Mouse (Mus musculus) frontal cortex, postnatal 36 days (tissue): ENCODE measurements around the gene S100a4.

Experiments
- DNase-seq, 2 experiments: peaks; one replicate each; pipeline ENCODE4 v3.0.0; 2022; ENCODE audit warnings: low spot score in 2 of 2

Gene S100a4

DNA sequence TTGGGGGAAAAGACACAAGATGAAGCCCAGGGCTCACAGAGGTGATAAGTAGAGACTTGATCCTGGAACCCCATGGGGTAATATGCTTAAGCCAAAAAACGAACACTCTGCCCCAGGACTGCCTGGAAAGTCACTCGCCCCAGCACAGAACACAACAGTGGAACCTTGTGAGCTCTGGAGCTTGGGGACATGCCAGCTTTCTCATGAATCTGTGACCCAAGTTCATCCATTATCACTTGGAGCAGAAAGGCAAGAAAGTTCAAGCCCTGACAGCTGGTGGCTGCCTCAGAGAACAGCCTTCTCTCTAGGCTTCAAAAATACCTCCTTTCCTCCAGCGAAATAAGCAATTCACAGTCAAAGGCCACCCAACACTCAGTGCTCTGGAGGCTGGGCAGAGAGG lies 4.2 kb upstream of the S100a4 start:
- DNase-seq: no peak

DNA sequence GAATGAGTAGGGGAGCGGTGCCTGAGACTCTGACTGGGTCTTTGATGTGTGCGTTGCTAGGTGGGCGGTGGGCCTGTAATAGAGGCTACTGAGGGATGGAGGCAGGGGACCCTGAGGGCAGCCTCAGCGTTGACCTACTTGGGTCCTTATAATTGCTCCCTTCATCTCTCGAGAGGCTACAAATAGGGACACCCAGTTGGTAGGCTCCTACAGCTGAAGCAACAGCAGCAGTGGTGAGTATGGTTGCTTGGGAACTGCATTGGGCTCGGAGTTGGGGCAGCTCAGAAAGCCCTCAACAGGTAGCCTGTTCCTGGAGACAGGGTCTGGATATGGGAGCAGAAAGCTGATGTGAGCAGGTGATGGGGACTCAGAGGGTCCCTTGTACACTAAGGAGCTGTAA lies 3.5 kb upstream of the S100a4 start:
- DNase-seq: no peak

DNA sequence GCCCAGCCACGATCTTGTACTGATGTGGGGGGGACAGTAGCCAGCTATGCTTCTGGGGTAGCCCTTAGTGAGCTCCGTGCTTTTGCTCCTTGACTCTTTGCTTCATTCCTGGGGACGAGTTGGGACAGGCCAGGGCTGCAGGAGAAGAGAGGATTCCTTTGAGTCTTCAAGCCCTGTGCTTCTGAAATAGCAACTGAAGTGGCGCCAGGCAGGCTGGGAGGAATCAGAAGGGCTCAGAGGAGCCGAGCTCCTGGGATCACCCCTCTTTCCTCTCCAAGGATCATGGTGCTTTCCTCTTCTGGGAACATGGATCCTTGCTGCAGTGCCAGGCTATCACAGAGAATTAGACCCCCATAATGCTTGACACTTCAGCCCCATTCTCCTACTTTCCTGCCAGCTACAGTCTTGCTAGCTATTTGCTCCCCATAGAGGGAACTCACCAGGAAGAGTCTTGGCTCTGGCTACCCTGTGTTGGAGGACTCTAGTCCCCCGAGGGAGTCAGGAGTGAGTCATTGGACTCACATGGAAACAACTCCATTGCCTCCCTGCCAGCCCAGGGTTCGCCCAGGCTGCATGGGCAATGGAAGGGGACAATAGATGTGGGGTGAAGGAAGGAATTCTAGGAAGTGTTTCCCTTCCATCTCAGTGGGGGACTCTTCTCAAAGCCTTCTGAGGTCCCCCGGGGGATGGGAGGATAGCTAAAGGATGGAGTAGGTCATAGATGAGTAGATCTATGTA lies 2.9 kb upstream of the S100a4 start:
- DNase-seq: no peak

DNA sequence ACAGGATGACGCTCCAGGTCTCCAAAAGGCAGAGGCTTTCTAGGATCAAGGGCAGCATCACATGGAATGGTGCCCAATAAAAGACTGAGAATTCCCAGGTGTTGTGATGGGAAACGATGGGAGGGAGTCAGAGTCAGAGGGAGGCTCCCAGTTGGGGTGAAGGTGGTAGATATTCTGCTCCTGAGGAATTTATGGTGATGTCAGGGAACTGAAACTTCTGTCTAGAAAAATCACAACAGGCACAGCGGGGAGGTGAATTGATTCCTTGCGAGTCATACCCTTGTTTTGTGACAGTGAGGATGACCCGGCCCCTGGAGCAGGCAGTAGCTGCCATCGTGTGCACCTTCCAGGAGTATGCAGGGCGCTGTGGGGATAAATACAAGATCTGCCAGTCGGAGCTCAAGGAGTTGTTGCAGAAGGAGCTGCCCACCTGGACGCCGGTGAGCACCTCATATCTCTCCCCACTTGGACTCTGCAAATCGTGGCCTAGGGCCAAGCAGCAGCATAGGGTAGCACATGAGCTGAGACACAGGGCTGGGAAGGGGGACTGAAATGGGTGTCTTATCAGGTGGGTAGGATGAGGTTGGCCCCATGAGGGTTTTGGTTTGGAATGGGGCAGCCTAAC lies 2.0 kb upstream of the S100a4 start, which contains the start of gene Gm42674:
Gm42674 (plus strand) TSS at position 419 of the 625 bp plus-strand sequence.
- DNase-seq: no peak

DNA sequence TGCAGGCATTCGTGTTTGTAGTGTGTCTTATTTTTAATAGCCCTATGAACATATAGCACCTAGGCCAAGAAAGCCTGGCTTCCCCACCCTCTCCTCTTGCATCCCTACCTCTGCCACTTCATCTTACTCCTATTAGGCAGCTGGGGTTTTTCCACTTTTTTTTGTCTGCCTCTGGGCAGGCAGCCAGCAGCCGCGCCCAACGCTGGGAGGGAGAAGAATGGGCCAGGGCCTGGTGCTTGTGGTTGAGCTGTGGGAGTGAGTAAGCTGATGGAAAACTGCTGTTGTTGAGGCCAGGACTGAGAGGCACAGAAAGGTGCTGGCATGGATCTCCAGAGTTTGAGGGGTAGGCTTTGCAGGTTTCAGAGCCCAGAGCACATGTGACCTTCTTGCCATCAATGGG lies 845 bp downstream of the S100a4 start:
- DNase-seq: peak; percentile 64 to 67

DNA sequence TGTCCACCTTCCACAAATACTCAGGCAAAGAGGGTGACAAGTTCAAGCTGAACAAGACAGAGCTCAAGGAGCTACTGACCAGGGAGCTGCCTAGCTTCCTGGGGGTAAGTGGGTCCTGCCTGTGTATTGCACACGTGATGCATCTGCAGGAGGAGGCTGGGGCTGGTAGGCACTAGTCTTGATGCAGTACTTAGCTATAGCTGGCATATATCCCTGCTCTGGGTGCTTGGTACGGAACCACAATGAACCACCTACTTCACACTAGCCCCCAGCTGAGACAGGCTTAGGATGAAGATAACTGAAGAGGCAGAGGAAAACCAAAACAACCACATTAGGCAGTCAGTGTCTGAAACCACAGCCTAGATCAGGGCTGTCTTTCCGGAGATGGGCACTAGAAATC lies 1.5 kb downstream of the S100a4 start:
- DNase-seq: no peak

DNA sequence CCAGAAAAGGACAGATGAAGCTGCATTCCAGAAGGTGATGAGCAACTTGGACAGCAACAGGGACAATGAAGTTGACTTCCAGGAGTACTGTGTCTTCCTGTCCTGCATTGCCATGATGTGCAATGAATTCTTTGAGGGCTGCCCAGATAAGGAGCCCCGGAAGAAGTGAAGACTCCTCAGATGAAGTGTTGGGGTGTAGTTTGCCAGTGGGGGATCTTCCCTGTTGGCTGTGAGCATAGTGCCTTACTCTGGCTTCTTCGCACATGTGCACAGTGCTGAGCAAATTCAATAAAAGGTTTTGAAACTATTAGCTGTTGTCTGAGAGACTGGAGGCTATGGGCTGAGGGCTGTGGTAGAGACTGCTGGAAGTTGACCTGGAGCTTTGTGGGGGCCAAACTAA lies 2.2 kb downstream of the S100a4 start:
- DNase-seq: no peak

DNA sequence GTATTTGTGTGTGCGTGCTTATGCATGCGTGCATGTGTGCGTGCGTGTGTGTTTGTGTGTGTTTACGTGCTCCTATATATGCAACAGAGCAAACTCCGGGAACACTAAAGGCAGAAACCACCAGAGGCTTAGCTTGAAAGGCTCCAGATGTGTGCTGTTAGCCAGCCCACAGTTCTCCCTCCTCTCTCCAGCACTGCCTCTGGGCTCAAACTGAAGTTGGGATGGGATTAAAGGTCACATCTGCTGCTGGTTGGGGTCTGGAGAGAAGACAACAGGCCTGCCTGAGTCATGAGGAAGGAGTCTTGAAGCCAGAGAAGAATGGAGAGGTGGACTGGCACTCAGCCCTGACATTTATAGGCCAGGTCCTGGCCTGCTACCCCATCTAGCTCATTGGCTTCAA lies 2.6 kb downstream of the S100a4 start:
- DNase-seq: no peak

DNA sequence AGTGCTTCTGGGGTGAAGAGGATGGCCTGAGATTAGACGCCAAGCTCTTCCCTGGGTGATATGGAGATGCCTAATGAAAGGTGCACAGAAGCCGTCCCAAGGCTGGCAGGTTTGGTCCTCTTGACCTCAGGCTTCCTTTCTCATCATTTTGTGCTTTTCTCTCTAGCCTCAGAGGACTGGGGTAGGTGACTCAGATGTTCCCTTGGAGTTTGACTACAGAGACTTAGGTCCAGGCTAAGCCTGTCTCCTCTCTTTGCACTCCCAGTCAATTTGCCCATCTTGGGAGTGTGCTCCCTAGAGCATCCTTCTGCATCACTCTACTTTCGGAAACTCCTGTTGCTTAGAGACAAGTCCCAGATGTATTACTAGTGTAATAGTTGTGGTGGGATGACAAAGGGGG lies 3.8 kb downstream of the S100a4 start:
- no peak for DNase-seq

DNA sequence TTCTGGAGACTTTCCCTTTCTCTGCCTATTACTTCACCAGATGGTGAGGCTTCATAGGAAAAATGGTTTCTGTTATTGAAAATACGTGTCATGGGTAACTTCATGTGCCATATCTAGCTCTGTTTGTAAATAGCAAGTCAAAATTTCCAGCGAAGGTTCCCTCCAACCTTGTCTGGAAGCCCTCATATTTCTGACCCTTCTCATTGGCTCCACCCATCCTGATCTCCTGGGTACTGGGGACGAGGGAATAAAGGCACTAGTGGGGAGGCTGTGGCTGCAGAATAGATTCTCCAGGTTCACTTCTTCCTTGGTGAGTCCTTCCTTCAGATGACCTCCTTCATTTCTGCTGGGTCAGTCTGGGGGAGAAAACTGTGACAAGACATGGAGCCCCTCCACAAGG lies 4.7 kb downstream of the S100a4 start, which contains the start of gene S100a5:
S100a5 (plus strand) TSS at position 301 of the 400 bp plus-strand sequence.
- no peak for DNase-seq

DNA sequence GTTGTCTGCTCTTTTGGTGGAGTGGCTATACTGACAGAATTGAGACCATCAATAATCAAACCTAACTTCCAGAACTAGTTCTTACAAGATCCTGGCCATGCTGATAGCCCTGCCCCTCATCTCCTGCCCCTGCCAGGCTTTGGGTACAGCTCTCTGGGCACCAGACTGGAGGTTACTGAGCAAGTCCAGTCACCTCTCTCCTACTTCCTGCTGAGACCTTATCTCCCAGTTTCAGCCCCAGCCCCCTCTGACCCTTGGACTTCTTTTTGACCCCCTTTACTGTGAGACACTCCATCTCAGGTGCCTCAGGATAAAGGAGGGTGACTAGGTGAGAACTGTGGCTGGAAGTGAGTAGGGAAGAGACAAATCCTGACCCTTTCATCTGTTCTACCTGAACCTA lies 5.5 kb downstream of the S100a4 start:
- DNase-seq: no peak

DNA sequence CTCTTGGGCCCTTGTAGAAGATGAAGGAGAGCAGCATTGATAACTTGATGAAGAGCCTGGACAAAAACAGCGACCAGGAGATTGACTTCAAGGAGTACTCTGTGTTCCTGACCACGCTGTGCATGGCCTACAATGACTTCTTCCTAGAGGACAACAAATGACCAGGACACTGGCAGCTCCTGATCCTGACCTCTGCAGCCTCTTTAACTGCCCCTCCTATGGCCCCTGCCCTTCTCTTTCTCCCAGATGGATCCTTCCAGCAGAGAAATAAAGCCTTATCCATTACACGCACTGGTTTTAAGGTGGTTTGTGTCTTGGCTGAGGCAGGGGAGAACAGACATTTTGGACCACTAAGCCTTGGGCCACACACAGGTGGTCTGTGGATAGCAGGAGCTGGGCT lies 7.9 kb downstream of the S100a4 start:
- DNase-seq: no peak

DNA sequence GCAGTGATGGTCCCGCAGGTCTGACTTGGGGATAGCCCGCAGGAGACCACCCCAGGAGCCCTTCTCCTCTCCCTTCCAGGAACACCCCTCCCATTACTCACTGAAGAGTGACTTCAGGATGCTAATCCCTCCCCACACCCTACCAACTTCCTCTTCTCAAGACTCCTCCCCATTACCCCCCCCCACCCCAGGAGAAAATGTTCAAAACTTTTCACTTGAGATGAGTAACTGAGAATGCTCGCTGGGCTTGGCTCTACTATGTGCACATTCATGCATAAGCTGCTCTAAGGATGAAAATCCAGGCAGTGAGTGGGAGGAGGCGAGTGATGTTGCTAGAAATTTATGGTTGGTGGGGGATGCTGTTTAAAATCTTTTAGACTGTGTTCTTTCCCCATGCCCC lies 8.5 kb downstream of the S100a4 start:
- DNase-seq: no peak

DNA sequence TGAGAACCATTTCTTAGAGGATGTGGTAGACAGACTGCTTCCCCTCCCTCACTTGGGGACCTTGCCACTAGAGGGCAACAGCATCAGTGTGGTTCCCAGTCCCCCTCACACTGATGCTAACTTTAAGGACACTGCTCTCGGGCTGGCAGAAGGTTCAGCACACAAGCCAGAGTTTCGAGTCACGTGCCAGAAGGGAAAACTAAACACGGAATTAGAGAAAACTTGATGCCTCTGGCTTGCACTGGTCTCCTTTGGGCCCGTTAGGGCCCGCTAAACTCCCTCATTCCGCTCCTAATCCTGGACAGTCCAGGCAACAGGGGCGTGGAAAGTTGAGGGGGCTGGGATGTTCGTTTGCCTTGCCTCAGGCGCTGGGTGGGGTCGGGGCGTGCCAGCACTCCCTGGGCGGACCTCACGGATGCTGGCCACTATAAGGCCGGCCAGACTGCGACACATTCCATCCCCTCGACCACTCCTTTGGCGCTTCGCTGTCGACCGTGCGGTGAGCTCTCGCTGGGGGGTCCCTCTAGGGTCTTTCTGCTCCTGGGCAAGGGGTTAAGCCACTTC lies 9.2 kb downstream of the S100a4 start, which contains the start of gene S100a6:
S100a6 (plus strand) TSS at position 155 of the 564 bp plus-strand sequence.
- no peak for DNase-seq

DNA sequence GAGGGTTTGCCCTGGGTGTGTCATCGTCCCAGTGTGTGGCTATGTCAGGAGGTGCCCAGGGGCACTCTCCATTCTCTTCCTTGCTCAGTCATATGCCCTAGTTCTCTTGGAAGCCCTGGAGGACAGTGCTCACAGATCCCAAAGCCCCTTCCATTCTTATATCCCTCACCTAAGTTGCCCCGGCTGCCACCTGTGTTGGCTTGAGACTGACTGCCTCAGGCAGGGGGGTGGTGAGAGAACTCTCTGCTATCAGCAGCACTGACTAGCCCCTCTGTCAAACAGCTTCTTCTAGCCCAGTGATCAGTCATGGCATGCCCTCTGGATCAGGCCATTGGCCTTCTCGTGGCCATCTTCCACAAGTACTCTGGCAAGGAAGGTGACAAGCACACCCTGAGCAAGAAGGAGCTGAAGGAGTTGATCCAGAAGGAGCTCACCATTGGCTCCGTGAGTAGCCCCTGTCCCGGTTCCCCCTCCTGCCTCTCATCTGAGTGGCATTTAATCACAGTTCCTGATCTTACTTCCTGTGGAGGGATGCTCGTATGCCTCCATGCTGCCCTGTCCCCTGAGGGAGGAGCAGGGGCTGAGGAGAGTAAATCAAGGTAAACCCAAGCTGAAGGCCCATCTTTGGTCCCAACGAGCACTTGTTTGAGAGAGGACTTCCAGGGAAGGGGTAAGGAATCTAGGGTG lies 10.0 kb downstream of the S100a4 start:
- no peak for DNase-seq

DNA sequence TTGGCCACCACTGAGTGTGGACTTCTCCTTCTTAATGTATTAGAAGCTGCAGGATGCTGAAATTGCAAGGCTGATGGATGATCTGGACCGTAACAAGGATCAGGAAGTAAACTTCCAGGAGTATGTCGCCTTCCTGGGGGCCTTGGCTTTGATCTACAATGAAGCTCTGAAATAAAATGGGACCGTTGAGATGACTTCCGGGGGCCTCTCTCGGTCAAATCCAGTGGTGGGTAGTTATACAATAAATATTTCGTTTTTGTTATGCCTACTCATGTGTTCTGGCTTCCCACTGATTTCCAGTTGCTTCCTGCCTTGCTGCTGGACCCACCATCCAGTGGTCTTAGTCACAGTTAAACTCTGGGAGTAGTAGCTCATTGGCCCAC lies 10.6 kb downstream of the S100a4 start:
- DNase-seq: no peak

DNA sequence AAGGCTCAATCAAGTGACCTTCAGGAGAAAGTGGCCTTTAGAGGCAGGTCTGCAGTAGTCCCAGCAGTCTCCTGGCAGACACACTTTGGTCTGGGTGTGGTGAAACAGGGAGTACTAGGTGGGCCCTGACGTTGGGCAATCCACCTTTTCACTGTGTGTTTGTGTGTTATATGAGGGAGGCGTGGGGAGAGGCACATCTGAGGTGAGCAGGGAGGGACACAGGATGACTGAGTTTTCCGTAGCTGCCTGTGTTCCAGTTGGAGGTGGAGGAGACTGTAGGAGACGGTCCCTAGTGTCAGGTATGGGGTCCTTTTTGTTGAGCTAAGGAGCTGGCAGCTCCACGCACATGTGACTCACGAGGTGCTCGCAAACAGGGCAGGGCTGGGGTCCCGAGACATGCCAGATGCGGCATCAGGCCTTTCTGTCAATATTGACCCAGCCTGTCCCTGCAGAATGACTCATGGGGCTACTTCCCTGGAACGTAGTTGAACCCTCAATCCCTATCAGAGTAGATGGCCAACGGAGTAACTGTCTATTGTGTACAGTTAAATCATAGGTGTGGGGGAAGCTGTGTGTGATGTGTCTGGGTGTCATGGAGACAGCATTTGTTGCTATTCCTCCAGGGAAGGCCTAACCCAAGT lies 11.2 kb downstream of the S100a4 start:
- DNase-seq: no peak

DNA sequence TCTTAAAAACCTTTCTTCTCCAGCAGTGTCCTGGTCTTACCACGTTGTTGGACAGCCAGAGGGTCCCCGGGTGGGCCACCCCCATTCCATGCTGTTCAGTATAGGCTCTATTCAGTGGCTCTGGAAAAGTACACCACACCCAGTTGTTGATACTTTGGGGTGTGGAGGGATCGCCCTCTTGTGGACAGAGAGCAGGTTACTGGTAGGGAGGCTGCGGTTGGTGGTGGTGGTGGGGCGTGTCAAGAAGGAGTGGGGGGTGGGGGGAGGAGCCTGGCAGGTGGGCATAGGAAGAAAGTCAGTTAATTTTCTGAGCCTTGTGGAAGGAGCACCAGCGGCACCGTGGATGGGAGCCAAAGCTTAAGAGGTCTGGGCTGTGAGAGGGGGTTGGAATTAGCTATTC lies 11.8 kb downstream of the S100a4 start:
- peak; percentile 66 to 79 for DNase-seq

DNA sequence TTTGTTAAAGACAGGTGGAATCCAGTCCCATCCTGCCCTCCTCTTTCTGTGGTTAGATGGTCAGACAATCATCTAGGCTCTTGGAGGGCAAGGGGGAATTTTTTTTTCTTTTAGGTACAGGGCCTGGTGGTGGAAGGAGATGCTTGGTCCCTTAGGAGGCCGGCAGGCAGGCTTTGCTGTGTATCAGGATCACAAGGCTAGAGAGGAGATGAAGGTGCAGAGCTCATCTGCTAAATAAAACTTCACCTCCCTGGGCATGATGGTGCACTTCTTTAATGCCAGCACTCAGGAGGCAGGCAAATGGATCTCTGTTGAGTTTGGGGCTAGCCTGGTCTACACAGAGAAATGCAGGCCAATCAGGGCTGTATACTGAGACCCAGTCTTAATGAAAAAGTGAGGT lies 12.3 kb downstream of the S100a4 start:
- no peak for DNase-seq

DNA sequence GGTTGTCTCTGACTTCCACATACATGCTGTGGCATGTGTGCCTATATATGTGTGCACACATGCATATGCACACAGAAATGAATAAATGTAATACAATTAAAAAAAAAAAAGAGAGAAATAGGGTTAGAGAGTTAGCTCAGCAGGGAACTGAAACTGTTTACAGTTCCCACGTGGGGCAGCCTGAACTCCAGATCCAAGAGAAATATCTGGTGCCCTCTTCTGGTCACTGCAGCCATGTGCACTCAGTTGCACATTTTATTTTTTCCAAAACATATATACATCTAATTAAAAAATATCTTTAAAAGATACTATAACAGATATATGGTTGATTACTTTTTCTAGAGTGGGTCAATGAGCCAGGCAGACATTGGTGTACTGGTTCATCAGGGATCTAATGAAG lies 14.0 kb downstream of the S100a4 start:
- DNase-seq: no peak

DNA sequence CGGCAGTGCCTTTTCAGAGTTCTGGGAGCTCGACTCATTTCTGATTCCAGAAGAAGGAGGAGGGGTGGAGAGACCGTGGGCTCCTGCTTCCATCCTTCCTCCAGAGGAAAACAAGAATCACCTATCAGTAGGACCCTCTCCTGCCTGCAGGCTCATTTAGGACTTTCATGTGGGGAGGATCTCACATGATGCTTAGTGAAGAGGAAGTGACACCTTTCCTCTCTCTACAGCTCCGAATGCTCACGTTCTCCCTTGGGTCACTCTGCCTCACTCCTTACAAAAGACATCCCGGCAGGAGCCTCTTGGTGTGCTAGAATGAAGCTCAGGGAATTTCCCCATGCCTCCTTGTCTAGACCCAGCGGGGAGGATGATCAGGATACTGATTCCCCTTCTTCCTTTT lies 18.0 kb downstream of the S100a4 start:
- no peak for DNase-seq

DNA sequence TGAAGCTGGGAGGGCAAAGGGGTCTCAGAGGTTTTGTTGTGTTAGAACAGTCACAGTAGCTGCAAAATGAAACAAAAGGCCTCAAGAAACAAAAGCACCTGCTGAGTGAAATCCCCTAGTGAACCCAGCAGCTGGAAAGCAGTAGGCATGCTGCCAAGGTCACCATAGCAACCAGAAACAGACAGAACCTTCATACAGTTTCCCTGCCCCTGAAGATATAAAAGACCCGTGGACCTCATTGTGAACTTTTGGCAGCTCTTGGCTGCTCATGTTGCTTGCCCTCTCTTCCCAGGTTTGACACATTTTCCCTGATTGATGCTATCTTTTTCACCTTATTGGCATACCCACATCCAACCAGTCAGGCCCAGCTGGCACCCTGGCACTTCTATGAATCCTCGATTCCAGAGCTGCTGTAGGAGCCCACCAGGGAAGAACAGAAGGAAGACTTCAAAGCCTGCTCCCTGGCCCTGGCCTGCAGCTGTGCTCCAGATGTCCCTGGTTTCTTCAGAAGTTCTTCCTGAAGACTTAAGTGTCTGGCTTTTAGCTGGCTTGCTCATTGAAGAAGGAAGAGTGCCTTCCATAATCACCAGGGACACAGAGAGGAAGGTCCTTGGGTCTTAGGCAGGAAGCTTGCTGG lies 20.0 kb downstream of the S100a4 start:
- no peak for DNase-seq
